Mouse (Mus musculus): ENCODE data around the gene Lrrc36. TPM values are rescaled to one million over a fixed set of nuclear protein-coding genes. Genes with fewer than 3 reads are reported as not detected.

Gene Lrrc36
- total RNA-seq, 4 experiments from 2014 or later = 0.70 TPM; not detected in 2

GRCm38 (mm10) chr8:105482123-105482522 lies 68.8 kb downstream of the Lrrc36 start:
- no peak for DNase-seq (ENCODE audit: low spot score in 2 of 2)

- DNase-seq (ENCODE audit: low spot score in 2 of 2) = peak; percentile 50 to 67
Measured at GRCm38 (mm10) chr8:105483212-105484029, 70.0 kb downstream of the Lrrc36 start.

GRCm38 (mm10) chr8:105484030-105484368 lies 70.6 kb downstream of the Lrrc36 start:
- peak; percentile 50 to 57 for DNase-seq (ENCODE audit: low spot score in 2 of 2)

GRCm38 (mm10) chr8:105484392-105484791 lies 71.0 kb downstream of the Lrrc36 start:
- DNase-seq (ENCODE audit: low spot score in 2 of 2) = peak; percentile 69 to 71

GRCm38 (mm10) chr8:105488082-105488481 lies 74.7 kb downstream of the Lrrc36 start:
- DNase-seq (ENCODE audit: low spot score in 2 of 2) = no peak

- no peak for DNase-seq (ENCODE audit: low spot score in 2 of 2)
Measured at GRCm38 (mm10) chr8:105489281-105489680, 75.9 kb downstream of the Lrrc36 start.

GRCm38 (mm10) chr8:105493495-105493894 lies 80.1 kb downstream of the Lrrc36 start:
- DNase-seq (ENCODE audit: low spot score in 2 of 2) = no peak

- no peak for DNase-seq (ENCODE audit: low spot score in 2 of 2)
Measured at GRCm38 (mm10) chr8:105494566-105494965, 81.2 kb downstream of the Lrrc36 start.

GRCm38 (mm10) chr8:105495350-105496302 lies 82.3 kb downstream of the Lrrc36 start:
- DNase-seq (ENCODE audit: low spot score in 2 of 2) = peak in 1 of 2 experiments; percentile 2

GRCm38 (mm10) chr8:105496439-105497180 lies 83.2 kb downstream of the Lrrc36 start, which contains the start of gene Zdhhc1:
Gene Zdhhc1 (minus strand): TSS chr8:105496902.
- DNase-seq (ENCODE audit: low spot score in 2 of 2) = peak; percentile 81 to 82

GRCm38 (mm10) chr8:105499787-105500186 lies 86.4 kb downstream of the Lrrc36 start:
- DNase-seq (ENCODE audit: low spot score in 2 of 2) = no peak

- no peak for DNase-seq (ENCODE audit: low spot score in 2 of 2)
Measured at GRCm38 (mm10) chr8:105504617-105505016, 91.2 kb downstream of the Lrrc36 start.

- DNase-seq (ENCODE audit: low spot score in 2 of 2) = no peak
Measured at GRCm38 (mm10) chr8:105506977-105507376, 93.6 kb downstream of the Lrrc36 start.

- no peak for DNase-seq (ENCODE audit: low spot score in 2 of 2)
Measured at GRCm38 (mm10) chr8:105508758-105509157, 95.4 kb downstream of the Lrrc36 start.

GRCm38 (mm10) chr8:105509997-105510735 lies 96.8 kb downstream of the Lrrc36 start:
- DNase-seq (ENCODE audit: low spot score in 2 of 2) = no peak

Other genes with a start within 250 kb of the Lrrc36 start
- gene Cbfb, start 242.9 kb upstream of the Lrrc36 start, total RNA-seq (2022) = 10 to 100 TPM; 87.8 to 96.8 (median 94.6) TPM
- 10 to 100 TPM; 24.7 to 38.2 (median 32.9) TPM for gene D230025D16Rik, start 188.4 kb upstream of the Lrrc36 start, total RNA-seq (2022)
- gene B3gnt9, start 158.4 kb upstream of the Lrrc36 start, total RNA-seq (2022) = 1 to 10 TPM; 1.1 to 1.7 (median 1.4) TPM
- gene Tradd, start 149.0 kb upstream of the Lrrc36 start, total RNA-seq (2022) = 1 to 10 TPM; 2.3 to 4.2 (median 3.1) TPM
- gene Fbxl8, start 148.9 kb upstream of the Lrrc36 start, total RNA-seq (2022) = 1 to 10 TPM in 2 of 4 experiments, under 1 TPM in 2; 0.36 to 1.3 (median 0.94) TPM
- 10 to 100 TPM in 2 of 4 experiments, 1 to 10 TPM in 2; 8.8 to 12.6 (median 10.9) TPM for gene Hsf4, start 143.8 kb upstream of the Lrrc36 start, total RNA-seq (2022)
- 10 to 100 TPM; 30.0 to 40.5 (median 34.4) TPM for gene Nol3, start 137.4 kb upstream of the Lrrc36 start, total RNA-seq (2022)
- under 1 TPM; 0.27 to 0.65 (median 0.42) TPM for gene 4931428F04Rik, start 123.7 kb upstream of the Lrrc36 start, total RNA-seq (2022)
- 1 to 10 TPM in 2 of 4 experiments, under 1 TPM in 2; 0.94 to 2.5 (median 1.4) TPM for gene Exoc3l, start 117.5 kb upstream of the Lrrc36 start, total RNA-seq (2022)
- gene E2f4, start 115.9 kb upstream of the Lrrc36 start, total RNA-seq (2022) = 10 to 100 TPM; 28.1 to 37.8 (median 33.7) TPM
- 1 to 10 TPM in 3 of 4 experiments, under 1 TPM in 1; 0.99 to 2.7 (median 1.4) TPM for gene Elmo3, start 108.0 kb upstream of the Lrrc36 start, total RNA-seq (2022)
- gene Lrrc29, start 87.3 kb upstream of the Lrrc36 start, total RNA-seq (2022) = 1 to 10 TPM in 3 of 4 experiments, under 1 TPM in 1; 0.82 to 1.3 (median 1.0) TPM
- gene Tmem208, start 87.2 kb upstream of the Lrrc36 start, total RNA-seq (2022) = 10 to 100 TPM; 20.9 to 24.2 (median 22.9) TPM
- gene Fhod1, start 65.6 kb upstream of the Lrrc36 start, total RNA-seq (2022) = 10 to 100 TPM; 21.1 to 28.8 (median 23.9) TPM
- under 1 TPM; 0.38 to 0.65 (median 0.52) TPM for gene Slc9a5, start 64.7 kb upstream of the Lrrc36 start, total RNA-seq (2022)
- under 1 TPM in 1 of 4 experiments, not detected in 3; 0.12 TPM for gene Plekhg4, start 40.3 kb upstream of the Lrrc36 start, total RNA-seq (2022)
- under 1 TPM in 2 of 4 experiments, not detected in 2; 0.08 to 0.49 TPM for gene Kctd19, start 69 bp upstream of the Lrrc36 start, total RNA-seq (2022)
- gene Tppp3, start 58.0 kb downstream of the Lrrc36 start, total RNA-seq (2022) = 10 to 100 TPM; 22.7 to 38.8 (median 34.2) TPM
- gene Zdhhc1, start 83.3 kb downstream of the Lrrc36 start, total RNA-seq (2022) = 10 to 100 TPM; 10.3 to 11.7 (median 11.4) TPM
- gene Hsd11b2, start 105.2 kb downstream of the Lrrc36 start, total RNA-seq (2022) = under 1 TPM in 2 of 4 experiments, not detected in 2; 0.12 to 0.62 TPM
- 10 to 100 TPM; 42.2 to 45.3 (median 44.1) TPM for gene Atp6v0d1, start 152.5 kb downstream of the Lrrc36 start, total RNA-seq (2022)
- 10 to 100 TPM; 15.8 to 17.2 (median 16.6) TPM for gene Ripor1, start 191.7 kb downstream of the Lrrc36 start, total RNA-seq (2022)
- 10 to 100 TPM; 32.9 to 39.2 (median 34.2) TPM for gene Ctcf, start 223.0 kb downstream of the Lrrc36 start, total RNA-seq (2022)
- gene Agrp, start 223.8 kb downstream of the Lrrc36 start, total RNA-seq (2022) = not detected

All from gastrocnemius, adult 8-10 months (tissue).